Mouse (Mus musculus): Measurements from ENCODE around the gene Smndc1. TPM values are rescaled to one million over a fixed set of nuclear protein-coding genes. Genes with fewer than 3 reads are reported as not detected.
A peak's percentile ranks its signal among the peaks of the same experiment; 100 is the strongest.

The Smndc1 gene
- polyA plus RNA-seq (2015; fragmentation: Nextera tagmentation; extraction: Ambion mirVana): 29.3 and 31.6 TPM in 2 replicates

DNA sequence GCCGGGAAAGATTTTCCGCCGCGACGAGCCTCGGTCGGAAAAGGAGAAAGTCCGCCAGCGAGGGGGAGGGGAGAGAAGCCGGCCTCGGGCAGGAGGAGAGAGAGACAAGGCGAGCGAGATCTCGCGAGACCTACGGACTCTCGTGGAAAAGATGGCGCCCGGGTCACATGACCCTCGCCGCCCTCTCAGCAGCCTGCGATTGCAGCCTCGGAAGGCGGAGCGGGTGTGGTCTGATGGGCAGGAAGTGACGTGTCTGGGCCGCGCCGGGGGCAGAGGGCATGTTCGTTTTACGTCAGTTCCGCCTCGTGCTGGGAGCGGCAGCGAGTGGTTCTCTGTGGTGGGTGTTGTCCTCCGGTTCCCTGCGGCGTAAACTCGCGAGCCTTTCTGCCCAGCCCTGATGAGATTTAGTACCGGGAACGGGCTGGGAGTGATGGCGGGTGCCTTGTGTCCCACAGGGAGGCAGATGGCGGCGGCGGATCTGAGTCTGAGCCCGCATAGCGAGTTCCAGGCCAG, at the start of gene Smndc1:
Smndc1 (minus strand) TSS at position 84 of the 513 bp plus-strand sequence.
- peak within 1 kb of the TSS; percentile 97 for H3K9ac ChIP-seq (replicated peaks)
- H3K36me3 ChIP-seq: peaks cover 24% of the 10 kb centered on the region
- under 1% methylated on average over 48 of the region's 48 CpGs for WGBS
- H3K9me3 ChIP-seq (replicated peaks): no peaks in the 10 kb centered on the region
- H3K27ac ChIP-seq (replicated peaks): peak within 1 kb of the TSS; percentile 97
- H3K4me2 ChIP-seq: peak within 1 kb of the TSS; percentile 74
- ATAC-seq (ENCODE audit: low FRiP score): peak; percentile 97
- peak within 1 kb of the TSS; percentile 80 for H3K4me3 ChIP-seq (replicated peaks)
- no peaks in the 10 kb centered on the region for H3K27me3 ChIP-seq (replicated peaks)
- H3K4me1 ChIP-seq: peaks cover 21% of the 10 kb centered on the region

DNA sequence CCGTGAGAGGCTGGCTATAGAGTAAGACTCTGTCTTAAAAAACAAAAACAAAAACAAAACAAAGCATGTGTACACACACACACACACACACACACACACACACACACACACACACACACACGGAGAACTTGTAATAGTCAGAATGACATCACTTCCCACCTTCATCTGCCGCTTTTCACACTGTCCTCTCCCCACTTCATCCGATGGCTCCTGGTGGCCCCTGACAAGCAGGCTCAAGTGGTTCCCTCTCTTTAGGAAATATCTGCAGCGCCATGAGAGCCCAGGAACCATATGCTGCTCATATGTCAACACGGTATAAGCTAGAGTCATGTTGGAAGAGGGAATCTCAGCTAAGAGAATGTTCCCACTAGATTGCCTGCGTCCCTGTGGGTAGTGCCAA, 49.0 kb upstream of the Smndc1 start:
- H3K27ac ChIP-seq (replicated peaks): no peak overlapping the region
- peaks cover 12% of the 10 kb centered on the region for H3K4me1 ChIP-seq
- H3K4me3 ChIP-seq (replicated peaks): no peak overlapping the region
- no peak overlapping the region for H3K9ac ChIP-seq (replicated peaks)
- no peaks in the 10 kb centered on the region for H3K27me3 ChIP-seq (replicated peaks)
- no peaks in the 10 kb centered on the region for H3K36me3 ChIP-seq
- H3K4me2 ChIP-seq: no peak overlapping the region
- H3K9me3 ChIP-seq (replicated peaks): no peaks in the 10 kb centered on the region
- 83% methylated on average over 7 of the region's 7 CpGs for WGBS
- ATAC-seq (ENCODE audit: low FRiP score): no peak

DNA sequence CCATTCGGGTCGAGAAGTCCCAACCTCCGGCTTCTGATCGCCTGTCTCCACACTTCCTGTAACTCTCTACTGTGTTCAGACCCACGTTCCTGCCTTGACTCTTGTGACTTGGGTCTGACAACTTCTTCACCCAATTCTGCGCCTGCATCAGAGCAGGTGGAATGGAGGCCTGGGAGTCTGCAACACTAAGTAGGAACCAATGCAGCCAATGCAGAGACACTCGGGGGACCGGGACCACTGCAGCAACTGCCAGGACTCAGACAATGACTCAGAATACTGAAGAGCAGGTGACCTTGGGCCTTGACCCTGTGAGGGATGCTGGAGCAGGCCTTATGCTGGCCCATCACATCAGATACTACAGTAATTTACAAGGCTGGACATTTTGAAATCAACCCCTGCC, 47.6 kb upstream of the Smndc1 start:
- Histone ChIP-seq H3K9ac (replicated peaks) (no peak overlapping the region), H3K27ac (replicated peaks) (no peak overlapping the region), H3K4me3 (replicated peaks) (no peak overlapping the region), H3K27me3 (replicated peaks) (no peaks in the 10 kb centered on the region), H3K4me2 (no peak overlapping the region), H3K4me1 (no peaks in the 10 kb centered on the region), H3K9me3 (replicated peaks) (no peaks in the 10 kb centered on the region), H3K36me3 (no peaks in the 10 kb centered on the region)
- no peak for ATAC-seq (ENCODE audit: low FRiP score)
- 93% methylated on average over 8 of the region's 8 CpGs for WGBS

DNA sequence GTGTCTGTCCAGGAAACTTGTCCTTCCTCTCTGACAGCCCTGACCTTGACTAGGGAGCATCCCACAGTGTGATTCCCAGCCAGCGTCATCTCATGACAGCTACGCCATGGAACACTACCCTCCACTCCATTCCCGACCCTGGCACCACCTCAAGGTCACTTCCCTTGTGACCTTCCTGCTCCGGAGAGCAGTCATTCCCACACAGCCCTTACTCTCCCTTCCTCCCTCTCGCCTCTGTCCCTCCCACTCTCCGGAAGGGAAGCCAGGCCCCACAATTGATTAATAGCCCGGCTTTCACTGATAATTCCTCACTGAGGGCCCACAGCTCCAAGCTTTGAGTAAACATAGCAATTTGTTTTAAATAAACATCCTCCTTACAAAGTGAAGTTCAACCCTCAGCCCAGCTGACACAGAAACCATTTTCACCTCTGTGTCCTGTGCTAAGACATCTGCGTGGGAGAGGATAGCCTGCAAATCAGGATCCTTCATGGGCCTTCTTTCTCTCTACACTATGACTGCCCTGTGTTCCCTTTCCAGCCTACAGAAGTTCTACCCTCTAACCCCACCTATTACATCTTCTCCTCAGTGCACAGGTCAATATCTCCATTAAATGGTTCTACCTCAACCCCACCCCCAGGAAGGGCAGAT, 47.1 kb upstream of the Smndc1 start:
- Histone ChIP-seq H3K4me3 (replicated peaks) (no peak overlapping the region), H3K9ac (replicated peaks) (no peak overlapping the region), H3K4me2 (no peak overlapping the region), H3K9me3 (replicated peaks) (no peaks in the 10 kb centered on the region), H3K4me1 (no peaks in the 10 kb centered on the region), H3K27ac (replicated peaks) (no peak overlapping the region), H3K36me3 (no peaks in the 10 kb centered on the region), H3K27me3 (replicated peaks) (no peaks in the 10 kb centered on the region)
- no peak for ATAC-seq (ENCODE audit: low FRiP score)
- WGBS: 63% methylated on average over 8 of the region's 8 CpGs

DNA sequence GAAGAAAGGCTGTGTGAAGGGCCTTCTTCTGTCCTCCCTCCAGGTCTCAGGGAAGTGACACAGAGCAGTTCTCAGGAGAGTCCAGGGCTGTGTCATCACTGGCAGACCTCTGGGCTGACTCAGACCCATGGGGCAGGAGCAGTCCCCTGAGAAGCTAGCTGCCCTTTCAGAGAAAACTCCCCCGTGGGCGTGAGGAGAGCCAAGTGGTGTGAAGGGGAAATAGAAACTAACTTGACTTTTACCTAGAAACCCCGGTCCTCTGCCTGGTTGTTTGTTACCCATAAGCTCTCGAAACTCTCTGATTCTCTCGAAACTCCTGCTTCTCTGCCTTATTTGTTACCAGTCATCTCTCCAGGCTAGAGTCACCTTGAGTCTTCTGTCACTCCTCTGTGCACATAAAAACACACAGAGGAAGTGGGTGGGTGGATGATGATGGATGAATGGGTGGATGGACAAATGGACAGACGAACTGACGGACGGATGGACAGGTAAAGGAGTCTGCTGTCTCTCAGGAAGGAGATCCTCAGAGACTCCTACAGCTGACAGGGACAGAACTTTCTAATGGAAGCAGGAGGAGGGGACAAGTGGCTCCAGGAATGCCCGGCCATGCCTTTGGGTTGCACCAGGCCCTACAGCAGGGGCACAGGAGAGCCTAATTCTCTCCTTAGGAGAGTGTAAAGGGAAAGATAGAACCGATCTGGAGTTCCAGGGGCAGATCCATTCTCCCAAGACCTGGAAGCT, 43.7 kb upstream of the Smndc1 start:
- H3K27ac ChIP-seq (replicated peaks): no peak overlapping the region
- 86% methylated on average over 10 of the region's 10 CpGs for WGBS
- H3K9ac ChIP-seq (replicated peaks): no peak overlapping the region

DNA sequence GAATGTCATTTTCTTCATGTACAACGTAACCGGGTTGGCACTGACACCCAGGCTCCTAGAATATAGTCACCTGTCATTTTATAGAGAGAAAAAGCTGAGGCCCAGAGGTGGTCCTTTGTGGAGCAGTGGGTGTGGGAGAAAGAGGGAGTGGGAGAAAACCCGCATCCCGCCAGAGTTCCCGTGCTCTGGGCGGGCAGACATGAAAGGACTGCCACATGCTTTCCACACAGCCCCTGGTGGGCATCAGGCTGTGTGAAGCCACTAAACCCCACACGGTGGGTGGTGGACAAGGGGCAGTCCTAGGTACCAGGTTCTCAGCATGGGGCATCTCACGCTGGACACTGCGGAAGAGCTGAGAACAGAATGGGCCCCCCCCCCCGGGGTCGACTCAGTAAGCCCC, 40.6 kb upstream of the Smndc1 start:
- 85% methylated on average over 11 of the region's 11 CpGs for WGBS

More for the DNA sequence above, 43.7 kb upstream of the Smndc1 start:
- no peaks in the 10 kb centered on the region for H3K36me3 ChIP-seq
- no peak overlapping the region for H3K4me2 ChIP-seq
- no peak for ATAC-seq (ENCODE audit: low FRiP score)
- H3K4me3 ChIP-seq (replicated peaks): no peak overlapping the region
- peaks cover 16% of the 10 kb centered on the region for H3K4me1 ChIP-seq
- no peaks in the 10 kb centered on the region for H3K9me3 ChIP-seq (replicated peaks)
- H3K27me3 ChIP-seq (replicated peaks): no peaks in the 10 kb centered on the region

DNA sequence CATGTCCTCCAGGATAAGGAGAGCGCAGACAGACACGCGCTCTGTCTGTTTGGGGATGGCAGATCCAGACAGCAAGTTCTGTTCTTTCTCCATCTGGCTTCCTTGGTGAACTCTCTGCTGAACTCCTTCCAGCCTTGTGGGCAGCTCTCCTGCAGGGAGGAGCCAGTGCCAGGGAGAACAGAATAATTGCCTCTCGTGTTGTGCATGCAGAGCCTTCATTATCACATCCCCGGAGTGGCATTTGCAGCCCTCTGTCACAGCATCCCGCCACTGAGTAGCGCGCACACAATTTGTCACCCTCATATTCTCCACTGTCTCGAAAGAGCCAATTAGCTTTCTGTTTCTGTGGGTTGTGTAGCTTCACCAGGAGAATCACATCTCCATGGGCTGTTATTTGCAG, 40.0 kb upstream of the Smndc1 start:
- Histone ChIP-seq H3K4me2 (0 out of 2 replicates have a peak overlapping the region, but pooled peaks have one; percentile 11), H3K9ac (replicated peaks) (no peak overlapping the region), H3K4me1 (peaks cover 29% of the 10 kb centered on the region), H3K9me3 (replicated peaks) (no peaks in the 10 kb centered on the region), H3K27me3 (replicated peaks) (no peaks in the 10 kb centered on the region), H3K4me3 (replicated peaks) (no peak overlapping the region), H3K36me3 (no peaks in the 10 kb centered on the region), H3K27ac (replicated peaks) (peak overlapping the region; percentile 51)
- peak; percentile 47; the same call in 1 of the 2 replicates for ATAC-seq (ENCODE audit: low FRiP score)
- WGBS: 35% methylated on average over 9 of the region's 9 CpGs

More for the DNA sequence above, 40.6 kb upstream of the Smndc1 start:
- no peaks in the 10 kb centered on the region for H3K9me3 ChIP-seq (replicated peaks)
- peak overlapping the region; percentile 51 for H3K27ac ChIP-seq (replicated peaks)
- H3K9ac ChIP-seq (replicated peaks): no peak overlapping the region
- H3K4me1 ChIP-seq: peaks cover 29% of the 10 kb centered on the region
- H3K36me3 ChIP-seq: no peaks in the 10 kb centered on the region
- H3K4me2 ChIP-seq: no peak overlapping the region
- H3K4me3 ChIP-seq (replicated peaks): no peak overlapping the region
- no peak for ATAC-seq (ENCODE audit: low FRiP score)
- H3K27me3 ChIP-seq (replicated peaks): no peaks in the 10 kb centered on the region

DNA sequence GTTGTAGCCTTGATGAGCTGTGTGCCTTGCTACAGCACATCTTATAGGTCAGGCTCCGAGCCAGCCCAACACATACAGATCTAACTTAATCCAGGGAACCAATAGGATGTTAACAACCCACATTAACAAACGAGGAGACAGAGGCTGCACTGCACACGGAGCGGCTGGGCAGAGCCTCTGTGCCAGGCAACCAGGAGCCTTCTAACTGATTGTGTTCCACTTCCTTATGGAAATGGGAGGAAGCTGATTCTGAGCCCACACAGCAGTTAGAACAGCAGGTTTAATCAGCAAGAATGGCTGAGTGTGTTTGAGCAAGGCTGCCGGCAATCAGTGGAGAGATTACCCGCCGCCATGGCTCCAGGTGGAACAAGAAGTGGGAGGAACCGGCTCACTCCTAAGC, 37.4 kb upstream of the Smndc1 start:
- Histone ChIP-seq H3K27ac (replicated peaks) (0 out of 2 replicates have a peak overlapping the region, but pooled peaks have one; percentile 30), H3K4me2 (no peak overlapping the region), H3K27me3 (replicated peaks) (no peaks in the 10 kb centered on the region), H3K4me1 (peaks cover 29% of the 10 kb centered on the region), H3K4me3 (replicated peaks) (no peak overlapping the region), H3K9me3 (replicated peaks) (no peaks in the 10 kb centered on the region), H3K9ac (replicated peaks) (no peak overlapping the region), H3K36me3 (no peaks in the 10 kb centered on the region)
- 0 out of 2 replicates have a peak, but pooled peaks have one; percentile 13 for ATAC-seq (ENCODE audit: low FRiP score)
- WGBS: 44% methylated on average over 8 of the region's 8 CpGs

DNA sequence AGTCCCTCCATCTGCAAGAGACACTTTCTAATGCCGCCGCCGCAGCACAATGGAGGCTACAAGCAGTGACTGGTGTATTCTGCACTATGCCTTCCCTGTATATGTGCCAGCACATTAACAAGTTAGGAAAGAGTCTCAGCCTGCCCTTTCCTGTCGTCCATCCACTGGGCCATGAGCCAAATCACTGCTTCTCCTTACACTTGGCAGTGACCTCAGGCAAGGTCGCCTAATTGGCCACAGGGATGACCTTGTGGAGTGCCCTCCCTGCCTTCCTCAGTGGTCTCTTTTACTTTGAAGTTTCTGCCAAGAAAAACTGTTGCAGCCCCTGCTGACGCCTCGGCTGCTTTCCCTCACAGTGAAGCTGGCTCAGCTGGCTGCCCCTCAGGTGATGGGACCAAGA, 37.0 kb upstream of the Smndc1 start:
- Histone ChIP-seq H3K9me3 (replicated peaks) (no peaks in the 10 kb centered on the region), H3K27ac (replicated peaks) (0 out of 2 replicates have a peak overlapping the region, but pooled peaks have one; percentile 30), H3K4me3 (replicated peaks) (no peak overlapping the region), H3K36me3 (no peaks in the 10 kb centered on the region), H3K9ac (replicated peaks) (no peak overlapping the region), H3K4me1 (peaks cover 29% of the 10 kb centered on the region), H3K27me3 (replicated peaks) (no peaks in the 10 kb centered on the region), H3K4me2 (no peak overlapping the region)
- 61% methylated on average over 7 of the region's 7 CpGs for WGBS
- no peak for ATAC-seq (ENCODE audit: low FRiP score)

DNA sequence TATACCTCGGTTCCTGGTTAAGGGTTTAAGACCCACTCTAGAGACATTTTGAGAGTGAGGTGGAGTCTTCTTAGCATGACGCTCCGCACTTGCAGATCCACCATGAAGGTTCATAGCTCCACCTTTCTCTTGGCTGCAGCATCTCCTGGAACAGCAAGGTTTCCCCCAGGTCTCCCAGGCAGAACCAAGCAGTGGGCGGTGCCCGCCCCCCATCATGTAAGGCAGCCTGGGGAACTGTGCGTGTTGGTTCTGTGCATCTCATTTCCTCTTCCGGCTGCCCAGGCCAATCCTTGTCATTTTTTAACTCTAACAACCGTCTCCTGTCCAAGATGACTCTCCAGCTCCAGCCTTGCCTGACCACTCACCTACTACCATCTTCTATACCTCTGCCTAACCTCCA, 35.4 kb upstream of the Smndc1 start:
- no peak overlapping the region for H3K27ac ChIP-seq (replicated peaks)
- H3K4me3 ChIP-seq (replicated peaks): no peak overlapping the region
- no peaks in the 10 kb centered on the region for H3K36me3 ChIP-seq
- WGBS: 92% methylated on average over 8 of the region's 8 CpGs
- peaks cover 34% of the 10 kb centered on the region for H3K4me1 ChIP-seq
- ATAC-seq (ENCODE audit: low FRiP score): no peak
- no peaks in the 10 kb centered on the region for H3K9me3 ChIP-seq (replicated peaks)
- H3K4me2 ChIP-seq: no peak overlapping the region
- no peaks in the 10 kb centered on the region for H3K27me3 ChIP-seq (replicated peaks)
- no peak overlapping the region for H3K9ac ChIP-seq (replicated peaks)

DNA sequence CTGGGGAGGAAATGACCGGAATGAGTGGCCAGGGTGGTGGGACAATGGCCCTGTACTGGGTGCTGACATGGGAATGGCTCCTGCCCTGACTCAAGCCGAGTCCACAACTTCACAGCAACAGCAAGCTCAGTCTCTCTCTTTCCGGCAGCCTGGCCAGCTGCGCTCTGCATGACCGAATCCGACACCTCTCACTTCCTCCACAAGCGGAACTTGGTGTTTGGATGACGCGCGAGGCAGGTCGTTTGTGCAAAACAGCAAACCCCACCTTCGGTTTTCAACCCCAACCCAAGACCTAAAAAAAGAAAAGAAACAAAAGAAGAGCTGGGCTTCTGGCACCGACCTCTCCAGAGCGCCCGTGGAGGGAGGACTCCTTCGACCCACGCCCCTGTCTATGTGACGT, 34.3 kb upstream of the Smndc1 start:
- no peak overlapping the region for H3K4me3 ChIP-seq (replicated peaks)
- 70% methylated on average over 18 of the region's 18 CpGs for WGBS
- H3K27me3 ChIP-seq (replicated peaks): no peaks in the 10 kb centered on the region
- no peak for ATAC-seq (ENCODE audit: low FRiP score)
- H3K4me1 ChIP-seq: peaks cover 28% of the 10 kb centered on the region
- no peak overlapping the region for H3K27ac ChIP-seq (replicated peaks)
- H3K9ac ChIP-seq (replicated peaks): no peak overlapping the region
- H3K9me3 ChIP-seq (replicated peaks): no peaks in the 10 kb centered on the region
- no peak overlapping the region for H3K4me2 ChIP-seq
- H3K36me3 ChIP-seq: no peaks in the 10 kb centered on the region
